Mouse (Mus musculus): ENCODE data around the gene Wdr59. TPM values are rescaled to one million over a fixed set of nuclear protein-coding genes. Genes with fewer than 3 reads are reported as not detected.

The Wdr59 gene
- polyA plus RNA-seq, 1 experiment, result 8.9 TPM

- DNase-seq, result no peak
- no peak overlapping the region for H3K4me3 ChIP-seq (replicated peaks; ENCODE audit: extremely low read depth, low read depth, low read length)
- 94% methylated on average over 5 of the region's 5 CpGs for WGBS
- H3K4me1 ChIP-seq (ENCODE audit: control insufficient read depth, insufficient read depth, low read length), result peaks cover 11% of the 10 kb centered on the region
- TF ChIP-seq POLR2A (IDR thresholded peaks at IDR 0.05; ENCODE audit: borderline replicate concordance, extremely low read depth, low read depth, low read length), result no peak
- TF ChIP-seq CTCF (IDR thresholded peaks at IDR 0.05; ENCODE audit: insufficient read depth, low read length), result no peak
Observed at GRCm38 (mm10) chr8:111563075-111563474, 41.2 kb upstream of the Wdr59 start.

GRCm38 (mm10) chr8:111562274-111562803, 40.4 kb upstream of the Wdr59 start:
- TF ChIP-seq POLR2A (IDR thresholded peaks at IDR 0.05; ENCODE audit: borderline replicate concordance, extremely low read depth, low read depth, low read length) (no peak), CTCF (IDR thresholded peaks at IDR 0.05; ENCODE audit: insufficient read depth, low read length) (no peak)
- no peak overlapping the region for H3K4me3 ChIP-seq (replicated peaks; ENCODE audit: extremely low read depth, low read depth, low read length)
- DNase-seq, result no peak
- WGBS, result 64% methylated on average over 5 of the region's 5 CpGs
- peaks cover 12% of the 10 kb centered on the region for H3K4me1 ChIP-seq (ENCODE audit: control insufficient read depth, insufficient read depth, low read length)

GRCm38 (mm10) chr8:111561824-111562223, 39.9 kb upstream of the Wdr59 start:
- peak; percentile 32 for DNase-seq
- no peak overlapping the region for H3K4me3 ChIP-seq (replicated peaks; ENCODE audit: extremely low read depth, low read depth, low read length)
- H3K4me1 ChIP-seq (ENCODE audit: control insufficient read depth, insufficient read depth, low read length), result peaks cover 13% of the 10 kb centered on the region
- WGBS, result 54% methylated on average over 4 of the region's 4 CpGs
- TF ChIP-seq CTCF (IDR thresholded peaks at IDR 0.05; ENCODE audit: insufficient read depth, low read length) (no peak), POLR2A (IDR thresholded peaks at IDR 0.05; ENCODE audit: borderline replicate concordance, extremely low read depth, low read depth, low read length) (no peak)

DNA sequence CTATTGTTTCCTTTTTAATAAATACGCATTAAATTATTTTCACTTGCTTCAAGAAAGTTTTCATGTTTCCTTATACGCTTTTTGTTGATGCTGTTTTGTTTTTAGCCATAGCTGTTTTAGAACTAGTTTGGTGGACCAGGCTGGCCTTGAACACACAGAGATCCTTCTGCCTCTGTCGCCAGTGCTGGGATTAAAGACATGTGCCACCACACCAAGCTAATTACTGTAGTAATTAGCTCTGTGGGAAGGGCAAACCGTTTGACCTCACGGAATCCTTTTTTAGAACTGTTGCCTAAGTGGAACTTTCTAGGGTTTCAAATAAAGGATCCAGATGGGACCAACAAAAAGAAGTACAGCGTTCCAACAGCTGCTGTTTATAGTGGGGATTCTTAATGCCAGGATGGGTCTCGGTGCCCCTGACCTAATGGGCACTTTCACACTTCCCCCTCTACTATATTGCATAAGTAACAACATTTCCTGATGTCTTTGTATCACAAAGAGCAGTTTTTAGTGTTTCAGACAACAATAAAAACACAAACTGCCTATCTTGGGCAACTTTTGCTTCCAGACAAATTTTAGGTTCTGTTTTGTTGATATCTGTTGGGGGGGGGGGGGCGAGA, 29.7 kb upstream of the Wdr59 start:
- 58% methylated on average over 8 of the region's 8 CpGs for WGBS
- TF ChIP-seq POLR2A (IDR thresholded peaks at IDR 0.05; ENCODE audit: borderline replicate concordance, extremely low read depth, low read depth, low read length) (no peak), CTCF (IDR thresholded peaks at IDR 0.05; ENCODE audit: insufficient read depth, low read length) (no peak)
- DNase-seq, result no peak
- Histone ChIP-seq H3K4me3 (replicated peaks; ENCODE audit: extremely low read depth, low read depth, low read length) (no peak overlapping the region), H3K4me1 (ENCODE audit: control insufficient read depth, insufficient read depth, low read length) (peaks cover 21% of the 10 kb centered on the region)

- peak overlapping the region; percentile 6 for H3K4me3 ChIP-seq (replicated peaks; ENCODE audit: extremely low read depth, low read depth, low read length)
- TF ChIP-seq POLR2A (IDR thresholded peaks at IDR 0.05; ENCODE audit: borderline replicate concordance, extremely low read depth, low read depth, low read length), result no peak
- TF ChIP-seq CTCF (IDR thresholded peaks at IDR 0.05; ENCODE audit: insufficient read depth, low read length), result no peak
- 46% methylated on average over 9 of the region's 9 CpGs for WGBS
- H3K4me1 ChIP-seq (ENCODE audit: control insufficient read depth, insufficient read depth, low read length), result peaks cover 20% of the 10 kb centered on the region
- no peak for DNase-seq
Observed at GRCm38 (mm10) chr8:111550002-111550870, 28.3 kb upstream of the Wdr59 start.

GRCm38 (mm10) chr8:111548201-111548600, 26.3 kb upstream of the Wdr59 start:
- no peak for DNase-seq
- no peak overlapping the region for H3K4me3 ChIP-seq (replicated peaks; ENCODE audit: extremely low read depth, low read depth, low read length)
- peaks cover 21% of the 10 kb centered on the region for H3K4me1 ChIP-seq (ENCODE audit: control insufficient read depth, insufficient read depth, low read length)
- TF ChIP-seq POLR2A (IDR thresholded peaks at IDR 0.05; ENCODE audit: borderline replicate concordance, extremely low read depth, low read depth, low read length) (no peak), CTCF (IDR thresholded peaks at IDR 0.05; ENCODE audit: insufficient read depth, low read length) (no peak)
- WGBS, result 62% methylated on average over 6 of the region's 6 CpGs

- WGBS, result 77% methylated on average over 3 of the region's 3 CpGs
- TF ChIP-seq POLR2A (IDR thresholded peaks at IDR 0.05; ENCODE audit: borderline replicate concordance, extremely low read depth, low read depth, low read length) (no peak), CTCF (IDR thresholded peaks at IDR 0.05; ENCODE audit: insufficient read depth, low read length) (no peak)
- Histone ChIP-seq H3K4me1 (ENCODE audit: control insufficient read depth, insufficient read depth, low read length) (peaks cover 21% of the 10 kb centered on the region), H3K4me3 (replicated peaks; ENCODE audit: extremely low read depth, low read depth, low read length) (no peak overlapping the region)
- DNase-seq, result no peak
Observed at GRCm38 (mm10) chr8:111547144-111547543, 25.3 kb upstream of the Wdr59 start.

DNA sequence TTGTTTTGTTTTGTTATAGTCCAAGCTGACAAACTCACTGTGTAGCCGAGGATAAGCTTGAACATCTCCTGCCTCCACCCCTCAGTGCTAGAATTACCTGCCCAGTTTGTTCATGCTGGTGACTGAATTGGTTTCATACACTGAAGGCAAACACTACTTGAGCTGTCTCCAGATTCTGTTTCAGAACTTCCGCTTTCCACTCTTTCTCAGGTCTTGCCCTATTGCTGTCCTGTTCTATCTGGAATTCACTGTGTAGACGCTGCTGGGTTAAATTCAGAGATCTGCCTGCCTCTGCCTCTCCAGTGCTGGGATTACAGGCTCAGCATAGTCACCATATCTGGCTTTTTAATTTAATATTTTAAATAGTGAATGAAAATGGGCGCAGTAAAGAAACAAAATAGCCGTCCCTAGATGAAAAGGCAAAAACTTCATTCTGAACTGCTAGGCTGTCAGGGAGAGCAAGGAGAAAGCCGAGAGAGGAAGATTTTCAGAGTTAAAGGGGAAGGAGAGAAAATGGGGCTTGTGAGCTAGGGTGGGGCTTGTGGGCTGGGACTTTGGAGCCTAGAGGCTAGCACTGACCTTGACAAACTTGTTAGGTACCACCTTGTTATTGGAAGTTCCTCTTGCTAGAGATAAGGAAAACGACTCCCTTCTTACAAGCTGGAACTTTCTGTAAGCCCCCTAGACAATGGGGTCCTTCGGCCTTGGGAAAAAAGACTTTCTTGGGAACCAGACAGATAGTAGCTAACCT, 23.7 kb upstream of the Wdr59 start:
- no peak for DNase-seq
- TF ChIP-seq CTCF (IDR thresholded peaks at IDR 0.05; ENCODE audit: insufficient read depth, low read length) (no peak), POLR2A (IDR thresholded peaks at IDR 0.05; ENCODE audit: borderline replicate concordance, extremely low read depth, low read depth, low read length) (no peak)
- 65% methylated on average over 8 of the region's 8 CpGs for WGBS
- H3K4me3 ChIP-seq (replicated peaks; ENCODE audit: extremely low read depth, low read depth, low read length), result no peak overlapping the region
- peaks cover 15% of the 10 kb centered on the region for H3K4me1 ChIP-seq (ENCODE audit: control insufficient read depth, insufficient read depth, low read length)

DNA sequence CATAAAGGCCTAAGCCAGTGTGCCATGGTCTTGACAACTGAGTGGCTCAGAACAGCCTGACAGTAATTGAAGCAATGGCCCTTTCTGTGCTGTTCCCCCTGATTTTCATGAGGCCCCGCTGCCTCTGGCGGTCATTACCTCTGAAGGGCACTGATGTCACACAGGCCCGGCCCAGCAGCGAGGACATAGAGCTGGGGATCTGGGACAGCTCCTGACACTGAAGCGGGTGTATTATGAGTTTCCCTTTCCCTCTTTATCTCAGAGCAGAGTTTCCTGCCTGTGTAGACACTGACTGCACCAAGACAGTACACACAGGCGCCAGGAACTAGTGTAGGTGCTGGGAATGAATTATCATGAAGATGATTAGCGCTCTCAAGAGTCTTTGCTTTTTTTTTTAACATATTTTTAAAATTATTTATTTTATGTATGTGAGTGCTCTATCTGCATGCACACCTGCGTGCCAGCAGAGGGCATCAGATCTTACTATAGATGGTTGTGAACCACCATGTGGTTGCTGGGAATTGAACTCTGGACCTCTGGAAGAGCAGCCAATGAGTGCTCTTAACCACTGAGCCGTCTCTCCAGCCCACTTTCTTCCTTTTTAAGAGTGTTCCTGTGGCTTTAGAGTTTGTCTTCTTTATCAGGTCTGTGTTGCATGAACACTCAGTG, 22.0 kb upstream of the Wdr59 start:
- no peak for TF ChIP-seq CTCF (IDR thresholded peaks at IDR 0.05; ENCODE audit: insufficient read depth, low read length)
- no peak for TF ChIP-seq POLR2A (IDR thresholded peaks at IDR 0.05; ENCODE audit: borderline replicate concordance, extremely low read depth, low read depth, low read length)
- 79% methylated on average over 9 of the region's 9 CpGs for WGBS
- no peak for DNase-seq
- Histone ChIP-seq H3K4me1 (ENCODE audit: control insufficient read depth, insufficient read depth, low read length) (peaks cover 15% of the 10 kb centered on the region), H3K4me3 (replicated peaks; ENCODE audit: extremely low read depth, low read depth, low read length) (no peak overlapping the region)
